Mouse (Mus musculus) adipose tissue, adult 10 weeks (tissue): ENCODE measurements around the gene Zfp983. TPM values are rescaled to one million over a fixed set of nuclear protein-coding genes. Genes with fewer than 3 reads are reported as not detected.

ENCODE experiments used
- polyA plus RNA-seq: library from polyadenylated mRNA; stranded (reverse); fragments of 350-450 nt; fragmentation: Illumina TruSeq; extraction: RNeasy Lipid Tissue Mini Kit (QIAGEN cat#74804); gene quantifications from one replicate; pipeline ENCODE4 v1.2.3, GENCODE M21; 2014; ENCODE audit warnings: low read depth, low replicate concordance

Zfp983 gene
- polyA plus RNA-seq, result 7.1 TPM

GRCm38 (mm10) chr17:21650364-21650907 is at the start of gene Zfp983:
TSS of gene Zfp983 (plus strand) at chr17:21650624.

GRCm38 (mm10) chr17:21691560-21691959 is 41.1 kb downstream of the Zfp983 start, which contains the start of gene Gm10226:
TSS of gene Gm10226 (plus strand) at chr17:21691860.

DNA sequence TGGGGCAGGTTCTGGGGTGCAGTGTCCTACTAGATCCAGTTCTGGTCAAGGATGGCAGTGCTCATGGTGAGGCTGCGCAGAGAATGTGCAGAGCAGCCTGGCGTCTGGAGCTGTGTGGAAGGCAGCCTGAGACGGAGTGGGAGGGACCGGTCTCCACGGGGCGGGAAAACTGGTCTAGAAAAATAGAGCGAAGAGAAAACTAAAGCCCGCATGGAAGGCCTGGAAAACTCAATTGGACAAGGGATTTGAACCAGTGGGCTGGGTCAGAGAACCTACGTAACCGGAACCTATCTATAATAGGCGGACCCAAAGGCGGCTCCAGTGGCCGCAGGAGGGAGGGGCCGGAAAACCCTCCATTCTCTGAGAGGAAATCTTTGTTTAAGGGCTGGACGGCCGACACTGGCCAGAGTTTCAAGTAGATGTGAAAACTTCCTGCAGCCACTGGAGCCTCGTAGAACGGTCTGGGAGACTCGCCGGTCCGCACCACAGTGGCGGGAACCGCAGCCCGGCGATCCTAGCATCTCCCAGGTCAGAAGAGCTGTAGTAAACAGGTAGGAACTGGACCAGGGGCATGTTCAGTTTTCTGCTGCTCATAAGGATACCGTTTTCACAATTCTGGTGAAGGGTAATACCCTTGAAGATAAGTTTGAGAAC is 57.0 kb downstream of the Zfp983 start, which contains the start of gene Zfp760:
Zfp760 (plus strand) TSS at position 399 of the 654 bp plus-strand sequence.

Other genes starting within 250 kb of the Zfp983 start
- 6.2 TPM for gene Zfp54, start 227.4 kb upstream of the Zfp983 start, polyA plus RNA-seq
- 7.3 TPM for gene Zfp51, start 200.2 kb upstream of the Zfp983 start, polyA plus RNA-seq
- 6.8 TPM for gene Zfp53, start 161.6 kb upstream of the Zfp983 start, polyA plus RNA-seq
- gene Zfp52, start 115.1 kb upstream of the Zfp983 start, polyA plus RNA-seq, result 5.8 TPM
- gene Zfp948, start 83.6 kb upstream of the Zfp983 start, polyA plus RNA-seq, result 8.3 TPM
- gene Gm10226, start 41.2 kb downstream of the Zfp983 start, polyA plus RNA-seq, result 5.4 TPM
- 9.4 TPM for gene Zfp760, start 57.1 kb downstream of the Zfp983 start, polyA plus RNA-seq
- gene Zfp229, start 80.2 kb downstream of the Zfp983 start, polyA plus RNA-seq, result 4.8 TPM
- 2.1 TPM for gene Zfp820, start 195.1 kb downstream of the Zfp983 start, polyA plus RNA-seq